Mouse (Mus musculus) ES-E14 (cell line): ENCODE data around the gene Pigu.

Experiments used
- CHD2 ChIP-seq: IDR thresholded peaks from 2 replicates; pipeline ENCODE4 v1.6.1; 2014; ENCODE audit warnings: mild to moderate bottlenecking, low read depth, low read length, inconsistent platforms
- HCFC1 ChIP-seq: IDR thresholded peaks from 2 replicates; pipeline ENCODE4 v1.6.1; 2012; ENCODE audit warnings: low read length, inconsistent platforms, borderline replicate concordance; ENCODE audit not compliant: insufficient read depth
- ZC3H11A ChIP-seq: IDR thresholded peaks from 2 replicates; pipeline ENCODE4 v1.6.1; 2012; ENCODE audit warnings: low read depth, mild to moderate bottlenecking, inconsistent platforms, low read length, borderline replicate concordance
- ZNF384 ChIP-seq: IDR thresholded peaks from 2 replicates; pipeline ENCODE4 v1.6.1; 2012; ENCODE audit warnings: low read depth, low read length, inconsistent platforms

DNA sequence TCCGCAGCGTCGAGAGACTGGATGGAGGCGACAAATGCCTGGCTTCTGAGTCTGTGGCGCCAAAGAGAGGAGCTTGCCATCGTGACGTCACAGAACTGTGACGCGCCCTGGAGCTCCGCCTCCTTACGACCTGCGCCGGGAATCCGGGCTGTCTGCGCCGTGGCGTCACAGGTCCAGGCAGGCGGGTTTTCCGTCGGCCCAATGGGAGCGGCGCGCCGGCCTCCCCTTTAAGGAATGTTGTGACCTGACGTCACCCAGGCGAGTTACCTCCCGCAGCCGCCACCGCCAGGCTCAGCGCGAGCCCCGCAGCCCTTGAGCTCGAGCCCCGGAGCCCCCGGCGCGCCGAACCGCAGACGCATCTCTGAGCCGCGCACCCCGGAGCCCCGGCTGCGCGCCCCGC lies 81.0 kb downstream of the Pigu start, which contains the start of gene Map1lc3a:
- TF ChIP-seq ZNF384 = no peak
- TF ChIP-seq CHD2 = no peak
- TF ChIP-seq HCFC1 = no peak
- TF ChIP-seq ZC3H11A = no peak
